Mouse (Mus musculus) neural tube, embryonic 14.5 days (tissue): ENCODE measurements around the gene AB124611. TPM values are rescaled to one million over a fixed set of nuclear protein-coding genes. Genes with fewer than 3 reads are reported as not detected.
"Not testable (repeated sequence)": the region's sequence is repeated elsewhere in the genome, so short reads cannot be mapped to it uniquely, and the experiment has no call there.

ENCODE experiments used
- ATAC-seq: fragments of 200-750 bp; cut with Nextera tagmentation; 2 replicates; pipeline ENCODE4 v1.8.0; 2017; ENCODE audit warnings: low read depth, mild to moderate bottlenecking, moderate TSS enrichment, moderate library complexity
- H3K27ac ChIP-seq: fragments of 300-500 bp; sonication (generic); 2 replicates; pipeline ENCODE4 v1.5.1; 2014; ENCODE audit warnings: low read depth, mild to moderate bottlenecking, control low read depth, low read length, moderate library complexity, mixed read lengths
- H3K27me3 ChIP-seq: fragments of 300-500 bp; sonication (generic); 2 replicates; pipeline ENCODE4 v1.6.1; 2014; ENCODE audit warnings: low read length; ENCODE audit not compliant: control insufficient read depth, insufficient read depth
- H3K36me3 ChIP-seq: fragments of 300-500 bp; sonication (generic); 2 replicates; pipeline ENCODE4 v1.6.1; 2014; ENCODE audit warnings: low read length, mixed read lengths; ENCODE audit not compliant: control insufficient read depth, insufficient read depth
- H3K4me1 ChIP-seq: fragments of 300-500 bp; sonication (generic); 2 replicates; pipeline ENCODE4 v1.6.1; 2014; ENCODE audit warnings: low read length; ENCODE audit not compliant: control insufficient read depth, insufficient read depth
- H3K4me2 ChIP-seq: fragments of 300-500 bp; sonication (generic); 2 replicates; pipeline ENCODE4 v1.6.1; 2014; ENCODE audit warnings: mild to moderate bottlenecking, low read depth, low read length, control low read depth
- H3K4me3 ChIP-seq: fragments of 300-500 bp; sonication (generic); 2 replicates; pipeline ENCODE4 v1.5.1; 2014; ENCODE audit warnings: low read depth, low read length, control low read depth, mixed read lengths
- H3K9ac ChIP-seq: fragments of 300-500 bp; sonication (generic); replicated peaks from 2 replicates; pipeline ENCODE4 v1.6.1; 2014; ENCODE audit warnings: low read depth, mild to moderate bottlenecking, control low read depth, low read length, mixed read lengths
- H3K9me3 ChIP-seq: fragments of 300-500 bp; sonication (generic); 2 replicates; pipeline ENCODE4 v1.6.1; 2016; ENCODE audit warnings: low read length; ENCODE audit not compliant: control insufficient read depth
- WGBS: fragments of 180-500 bp; shearing (Covaris S2); extraction: QIAGEN DNeasy Blood & Tissue Kit; methylation state at CpG from one replicate; pipeline ENCODE4 v1.1.7; 2014; 5-methylcytosine and 5-hydroxymethylcytosine counted together
- polyA plus RNA-seq: library from polyadenylated mRNA; unstranded; fragments of >200 nt; fragmentation: Nextera tagmentation; extraction: Ambion mirVana; gene quantifications from 2 replicates; pipeline ENCODE4 v1.2.1, GENCODE M21; 2014

Gene AB124611
- polyA plus RNA-seq, 1 experiment from 2014 or later = 2.5 TPM

- Histone ChIP-seq H3K4me1 (no peaks in the 10 kb centered on the region), H3K36me3 (no peaks in the 10 kb centered on the region), H3K27me3 (no peaks in the 10 kb centered on the region), H3K27ac (no peak overlapping the region), H3K4me3 (no peak overlapping the region), H3K9me3 (no peaks in the 10 kb centered on the region), H3K9ac (no peak overlapping the region), H3K4me2 (no peak overlapping the region)
- 80% methylated on average over 4 of the region's 4 CpGs for WGBS
- ATAC-seq = no peak
These were observed 11.0 kb downstream of the AB124611 start for GRCm38 (mm10) chr9:21537009-21537408.

- Histone ChIP-seq H3K4me1 (no peaks in the 10 kb centered on the region), H3K4me3 (no peak overlapping the region), H3K27ac (no peak overlapping the region), H3K9me3 (no peaks in the 10 kb centered on the region), H3K27me3 (no peaks in the 10 kb centered on the region), H3K36me3 (no peaks in the 10 kb centered on the region), H3K9ac (no peak overlapping the region), H3K4me2 (no peak overlapping the region)
- no peak for ATAC-seq
- WGBS = 80% methylated on average over 7 of the region's 7 CpGs
These were observed 14.2 kb downstream of the AB124611 start for GRCm38 (mm10) chr9:21539981-21540753.

GRCm38 (mm10) chr9:21542001-21542400 is 16.0 kb downstream of the AB124611 start:
- 92% methylated on average over 2 of the region's 2 CpGs for WGBS
- ATAC-seq, H3K9ac ChIP-seq, H3K36me3 ChIP-seq, H3K4me3 ChIP-seq, H3K4me2 ChIP-seq, H3K9me3 ChIP-seq, H3K27ac ChIP-seq, H3K4me1 ChIP-seq, H3K27me3 ChIP-seq: not testable (repeated sequence)

- Histone ChIP-seq H3K4me2 (peak overlapping the region; percentile 68), H3K4me1 (peaks cover 18% of the 10 kb centered on the region), H3K27me3 (no peaks in the 10 kb centered on the region), H3K27ac (peak overlapping the region; percentile 96), H3K4me3 (peak overlapping the region; percentile 74), H3K9ac (peak overlapping the region; percentile 55), H3K9me3 (no peaks in the 10 kb centered on the region), H3K36me3 (0 out of 2 replicates have a peak, but pooled peaks cover 4% of the 10 kb centered on the region)
- whole genome bisulfite sequencing = 3% methylated on average over 9 of the region's 9 CpGs
- peak; percentile 54 for ATAC-seq
These were observed 19.5 kb downstream of the AB124611 start for GRCm38 (mm10) chr9:21545351-21545915.

GRCm38 (mm10) chr9:21545916-21546788 is 20.2 kb downstream of the AB124611 start:
- H3K27ac ChIP-seq = peak overlapping the region; percentile 96
- H3K4me1 ChIP-seq = peaks cover 18% of the 10 kb centered on the region
- WGBS = under 1% methylated on average over 60 of the region's 67 CpGs
- no peaks in the 10 kb centered on the region for H3K9me3 ChIP-seq
- H3K4me2 ChIP-seq = peak overlapping the region; percentile 68
- no peaks in the 10 kb centered on the region for H3K27me3 ChIP-seq
- peak overlapping the region; percentile 95 for H3K9ac ChIP-seq
- peaks cover 7% of the 10 kb centered on the region; the same call in 1 of the 2 replicates for H3K36me3 ChIP-seq
- ATAC-seq = peak; percentile 93
- peak overlapping the region; percentile 74 for H3K4me3 ChIP-seq

- no peak for ATAC-seq
- Histone ChIP-seq H3K4me3 (peak within 1 kb of the TSS; percentile 74), H3K27me3 (no peaks in the 10 kb centered on the region), H3K4me1 (peaks cover 18% of the 10 kb centered on the region), H3K4me2 (peak within 1 kb of the TSS; percentile 81), H3K9me3 (no peaks in the 10 kb centered on the region), H3K36me3 (peaks cover 8% of the 10 kb centered on the region; the same call in 1 of the 2 replicates), H3K27ac (peak within 1 kb of the TSS; percentile 96), H3K9ac (peak within 1 kb of the TSS; percentile 95)
- WGBS = 0% methylated on average over 18 of the region's 52 CpGs
These were observed 20.8 kb downstream of the AB124611 start, which contains the start of gene Carm1 for GRCm38 (mm10) chr9:21546789-21547074. Gene Carm1 (plus strand): TSS chr9:21546894.

GRCm38 (mm10) chr9:21547075-21547941 is 21.3 kb downstream of the AB124611 start:
- H3K4me2 ChIP-seq = peak overlapping the region; percentile 81
- H3K36me3 ChIP-seq = peaks cover 8% of the 10 kb centered on the region; the same call in 1 of the 2 replicates
- no peaks in the 10 kb centered on the region for H3K9me3 ChIP-seq
- peak overlapping the region; percentile 95 for H3K9ac ChIP-seq
- peaks cover 18% of the 10 kb centered on the region for H3K4me1 ChIP-seq
- ATAC-seq = peak; percentile 29
- peak overlapping the region; percentile 96 for H3K27ac ChIP-seq
- peak overlapping the region; percentile 74 for H3K4me3 ChIP-seq
- WGBS = under 1% methylated on average over 26 of the region's 66 CpGs
- H3K27me3 ChIP-seq = no peaks in the 10 kb centered on the region

GRCm38 (mm10) chr9:21551049-21551448 is 25.1 kb downstream of the AB124611 start:
- Histone ChIP-seq H3K9ac (no peak overlapping the region), H3K27ac (no peak overlapping the region), H3K4me1 (peaks cover 15% of the 10 kb centered on the region), H3K9me3 (no peaks in the 10 kb centered on the region), H3K27me3 (no peaks in the 10 kb centered on the region), H3K4me2 (no peak overlapping the region), H3K4me3 (no peak overlapping the region), H3K36me3 (peaks cover 8% of the 10 kb centered on the region; the same call in 1 of the 2 replicates)
- 98% methylated on average over 2 of the region's 2 CpGs for WGBS
- no peak for ATAC-seq
